Mouse (Mus musculus): ENCODE results near the gene Prm2.

Prm2 gene

GRCm38 (mm10) chr16:10774726-10775125 is 21.2 kb downstream of the Prm2 start:
- DNase-seq (ENCODE audit: low spot score), result no peak

GRCm38 (mm10) chr16:10773543-10773942 is 22.4 kb downstream of the Prm2 start:
- no peak for DNase-seq (ENCODE audit: low spot score)

- DNase-seq (ENCODE audit: low spot score), result no peak
Measured at GRCm38 (mm10) chr16:10771769-10772510, 24.0 kb downstream of the Prm2 start.

GRCm38 (mm10) chr16:10770531-10771325 is 25.2 kb downstream of the Prm2 start:
- DNase-seq (ENCODE audit: low spot score), result no peak

GRCm38 (mm10) chr16:10769661-10770060 is 26.3 kb downstream of the Prm2 start:
- no peak for DNase-seq (ENCODE audit: low spot score)

- DNase-seq (ENCODE audit: low spot score), result no peak
Measured at GRCm38 (mm10) chr16:10768821-10769220, 27.1 kb downstream of the Prm2 start.

GRCm38 (mm10) chr16:10767158-10767557 is 28.8 kb downstream of the Prm2 start:
- DNase-seq (ENCODE audit: low spot score), result no peak

- DNase-seq (ENCODE audit: low spot score), result no peak
Measured at GRCm38 (mm10) chr16:10764323-10764722, 31.6 kb downstream of the Prm2 start.

- DNase-seq (ENCODE audit: low spot score), result no peak
Measured at GRCm38 (mm10) chr16:10763540-10764264, 32.2 kb downstream of the Prm2 start.

- no peak for DNase-seq (ENCODE audit: low spot score)
Measured at GRCm38 (mm10) chr16:10762569-10763180, 33.3 kb downstream of the Prm2 start.

GRCm38 (mm10) chr16:10761182-10761581 is 34.8 kb downstream of the Prm2 start:
- no peak for DNase-seq (ENCODE audit: low spot score)

GRCm38 (mm10) chr16:10756168-10756567 is 39.8 kb downstream of the Prm2 start:
- DNase-seq (ENCODE audit: low spot score), result no peak

- no peak for DNase-seq (ENCODE audit: low spot score)
Measured at GRCm38 (mm10) chr16:10754521-10755296, 41.2 kb downstream of the Prm2 start.

GRCm38 (mm10) chr16:10749824-10750223 is 46.1 kb downstream of the Prm2 start:
- DNase-seq (ENCODE audit: low spot score), result no peak

- DNase-seq (ENCODE audit: low spot score), result no peak
Measured at GRCm38 (mm10) chr16:10749226-10749625, 46.7 kb downstream of the Prm2 start.
